Mouse (Mus musculus): ENCODE data around the gene Klhl5. TPM values are rescaled to one million over a fixed set of nuclear protein-coding genes. Genes with fewer than 3 reads are reported as not detected.
A peak's percentile ranks its signal among the peaks of the same experiment; 100 is the strongest.

Gene Klhl5
- polyA plus RNA-seq, 1 experiment from 2014 or later, result 31.8 TPM

- no peak for TF ChIP-seq CTCF (IDR thresholded peaks at IDR 0.05; ENCODE audit: low read depth)
- H3K9me3 ChIP-seq (ENCODE audit: low read depth, low read length), result no peaks in the 10 kb centered on the region
- no peak overlapping the region for H3K9ac ChIP-seq
- H3K4me2 ChIP-seq, result no peak overlapping the region
- DNase-seq (peak; percentile 45), ATAC-seq (ENCODE audit: insufficient read depth) (no peak)
- H3K4me3 ChIP-seq (ENCODE audit: low read depth, low read length), result no peak overlapping the region
- H3K4me1 ChIP-seq (ENCODE audit: insufficient read depth), result no peaks in the 10 kb centered on the region
- no peaks in the 10 kb centered on the region for H3K36me3 ChIP-seq (ENCODE audit: insufficient read depth)
- WGBS, result 47% methylated on average over 3 of the region's 3 CpGs
- H3K27ac ChIP-seq (ENCODE audit: low read depth), result no peak overlapping the region
- H3K27me3 ChIP-seq (ENCODE audit: insufficient read depth, low read length), result no peaks in the 10 kb centered on the region
Measured at GRCm38 (mm10) chr5:65096805-65097204, 10.5 kb upstream of the Klhl5 start.

DNA sequence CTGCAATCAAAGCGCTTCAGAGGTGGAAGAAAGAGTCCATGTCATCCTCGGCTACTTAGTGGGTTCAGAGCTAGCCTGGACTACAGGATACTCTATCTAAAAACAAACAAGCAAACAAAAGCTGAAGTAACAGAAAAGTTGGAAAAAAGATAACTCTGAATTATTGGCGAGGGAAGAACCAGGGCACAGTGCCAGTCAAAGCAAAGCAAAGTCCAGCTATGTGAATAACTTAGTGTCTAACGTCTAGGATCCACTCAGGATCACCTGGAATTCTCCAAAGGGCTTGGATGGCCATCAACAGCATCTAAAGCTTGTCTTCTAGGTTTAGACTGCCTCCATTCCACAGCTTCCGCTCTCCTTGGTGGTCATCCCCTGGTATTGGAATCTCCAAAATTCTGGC lies 9.9 kb upstream of the Klhl5 start:
- 72% methylated on average over 5 of the region's 5 CpGs for WGBS
- Histone ChIP-seq H3K36me3 (ENCODE audit: insufficient read depth) (no peaks in the 10 kb centered on the region), H3K9me3 (ENCODE audit: low read depth, low read length) (no peaks in the 10 kb centered on the region), H3K4me1 (ENCODE audit: insufficient read depth) (0 out of 2 replicates have a peak, but pooled peaks cover under 1% of the 10 kb centered on the region), H3K9ac (no peak overlapping the region), H3K4me2 (no peak overlapping the region), H3K4me3 (ENCODE audit: low read depth, low read length) (no peak overlapping the region), H3K27me3 (ENCODE audit: insufficient read depth, low read length) (no peaks in the 10 kb centered on the region), H3K27ac (ENCODE audit: low read depth) (no peak overlapping the region)
- TF ChIP-seq CTCF (IDR thresholded peaks at IDR 0.05; ENCODE audit: low read depth), result no peak
- ATAC-seq (ENCODE audit: insufficient read depth), result no peak
- DNase-seq, result no peak

DNA sequence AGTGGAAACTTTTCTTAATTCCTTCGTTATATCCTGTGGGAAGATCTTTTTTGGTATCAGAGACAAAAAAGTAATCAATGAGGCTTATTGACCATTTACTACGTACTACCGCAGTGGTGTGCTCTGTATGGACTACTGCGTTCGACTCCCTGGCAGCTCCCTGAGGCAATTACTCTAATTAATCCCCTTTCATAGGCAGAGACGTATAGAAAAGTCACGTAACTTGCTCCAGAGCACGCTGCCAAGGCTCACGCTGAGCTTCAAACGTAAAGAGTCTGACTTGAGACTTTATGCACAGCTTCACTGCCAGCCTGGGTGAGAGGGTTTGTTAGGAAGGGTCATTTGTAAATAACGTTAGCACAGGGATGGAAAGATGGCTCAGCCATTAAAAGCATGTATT lies 7.3 kb upstream of the Klhl5 start:
- no peak overlapping the region for H3K27ac ChIP-seq (ENCODE audit: low read depth)
- DNase-seq, result no peak

DNA sequence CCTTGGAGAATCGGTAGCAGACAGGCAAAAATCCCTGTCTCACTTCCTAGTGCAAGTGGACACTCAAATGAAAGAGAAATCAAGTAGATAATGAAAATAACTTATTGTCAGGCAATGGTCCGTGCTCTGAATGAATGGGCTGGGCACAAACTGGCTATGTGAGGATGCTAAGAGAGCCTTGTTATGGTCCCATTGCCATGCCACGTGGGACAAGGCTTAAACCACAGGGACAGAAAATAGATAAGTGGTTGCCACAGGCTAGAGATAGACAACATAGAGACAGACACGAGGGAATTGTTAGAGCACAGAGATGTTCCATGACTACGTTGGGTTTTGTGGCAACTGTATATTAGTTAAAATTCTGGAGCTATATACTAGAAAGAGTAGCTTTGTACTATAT lies 6.1 kb upstream of the Klhl5 start:
- H3K4me1 ChIP-seq (ENCODE audit: insufficient read depth), result 0 out of 2 replicates have a peak, but pooled peaks cover 5% of the 10 kb centered on the region
- no peak overlapping the region for H3K4me3 ChIP-seq (ENCODE audit: low read depth, low read length)
- no peak overlapping the region for H3K27ac ChIP-seq (ENCODE audit: low read depth)
- TF ChIP-seq CTCF (IDR thresholded peaks at IDR 0.05; ENCODE audit: low read depth), result no peak
- WGBS, result 73% methylated on average over 5 of the region's 5 CpGs
- no peaks in the 10 kb centered on the region for H3K36me3 ChIP-seq (ENCODE audit: insufficient read depth)
- DNase-seq, result no peak
- no peak overlapping the region for H3K9ac ChIP-seq
- H3K9me3 ChIP-seq (ENCODE audit: low read depth, low read length), result no peaks in the 10 kb centered on the region
- no peak overlapping the region for H3K4me2 ChIP-seq
- ATAC-seq (ENCODE audit: insufficient read depth), result no peak
- H3K27me3 ChIP-seq (ENCODE audit: insufficient read depth, low read length), result no peaks in the 10 kb centered on the region

More for the DNA sequence above, 7.3 kb upstream of the Klhl5 start:
- ATAC-seq (ENCODE audit: insufficient read depth), result no peak
- no peak overlapping the region for H3K4me2 ChIP-seq
- H3K4me1 ChIP-seq (ENCODE audit: insufficient read depth), result 0 out of 2 replicates have a peak, but pooled peaks cover 5% of the 10 kb centered on the region
- no peaks in the 10 kb centered on the region for H3K27me3 ChIP-seq (ENCODE audit: insufficient read depth, low read length)
- H3K4me3 ChIP-seq (ENCODE audit: low read depth, low read length), result no peak overlapping the region
- H3K9me3 ChIP-seq (ENCODE audit: low read depth, low read length), result no peaks in the 10 kb centered on the region
- no peaks in the 10 kb centered on the region for H3K36me3 ChIP-seq (ENCODE audit: insufficient read depth)
- no peak for TF ChIP-seq CTCF (IDR thresholded peaks at IDR 0.05; ENCODE audit: low read depth)
- no peak overlapping the region for H3K9ac ChIP-seq
- WGBS, result 85% methylated on average over 11 of the region's 11 CpGs

DNA sequence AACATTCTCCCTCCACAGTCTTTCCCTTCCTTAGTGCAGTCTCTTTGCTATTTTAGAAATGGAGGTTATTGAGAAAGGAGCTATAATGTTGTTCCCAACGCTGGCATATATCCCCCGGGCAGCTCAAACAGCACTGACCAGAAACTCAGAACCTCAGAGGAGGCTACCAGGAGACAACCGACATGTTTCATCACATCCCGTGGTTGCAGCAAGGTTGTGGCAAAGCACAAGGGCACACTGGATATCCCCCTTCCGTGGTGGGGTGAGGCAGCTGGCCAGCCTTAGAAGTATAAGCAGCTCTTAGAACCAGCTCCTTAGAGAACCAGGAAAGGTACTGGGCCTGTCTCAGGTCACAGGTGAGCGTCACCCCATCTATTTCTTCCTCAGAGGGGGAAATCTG lies 5.7 kb upstream of the Klhl5 start:
- Histone ChIP-seq H3K27ac (ENCODE audit: low read depth) (no peak overlapping the region), H3K4me1 (ENCODE audit: insufficient read depth) (0 out of 2 replicates have a peak, but pooled peaks cover 5% of the 10 kb centered on the region), H3K9ac (no peak overlapping the region), H3K4me2 (no peak overlapping the region), H3K36me3 (ENCODE audit: insufficient read depth) (no peaks in the 10 kb centered on the region), H3K9me3 (ENCODE audit: low read depth, low read length) (no peaks in the 10 kb centered on the region), H3K27me3 (ENCODE audit: insufficient read depth, low read length) (no peaks in the 10 kb centered on the region), H3K4me3 (ENCODE audit: low read depth, low read length) (no peak overlapping the region)
- WGBS, result 88% methylated on average over 6 of the region's 6 CpGs
- DNase-seq, result no peak
- no peak for ATAC-seq (ENCODE audit: insufficient read depth)
- TF ChIP-seq CTCF (IDR thresholded peaks at IDR 0.05; ENCODE audit: low read depth), result no peak

- DNase-seq (no peak), ATAC-seq (ENCODE audit: insufficient read depth) (no peak)
- 65% methylated on average over 3 of the region's 3 CpGs for WGBS
- no peak for TF ChIP-seq CTCF (IDR thresholded peaks at IDR 0.05; ENCODE audit: low read depth)
- no peak overlapping the region for H3K27ac ChIP-seq (ENCODE audit: low read depth)
- no peaks in the 10 kb centered on the region for H3K9me3 ChIP-seq (ENCODE audit: low read depth, low read length)
- no peak overlapping the region for H3K4me3 ChIP-seq (ENCODE audit: low read depth, low read length)
- H3K36me3 ChIP-seq (ENCODE audit: insufficient read depth), result no peaks in the 10 kb centered on the region
- H3K27me3 ChIP-seq (ENCODE audit: insufficient read depth, low read length), result no peaks in the 10 kb centered on the region
- no peak overlapping the region for H3K4me2 ChIP-seq
- no peak overlapping the region for H3K9ac ChIP-seq
- 0 out of 2 replicates have a peak, but pooled peaks cover 5% of the 10 kb centered on the region for H3K4me1 ChIP-seq (ENCODE audit: insufficient read depth)
Measured at GRCm38 (mm10) chr5:65102026-65102640, 5.2 kb upstream of the Klhl5 start.

DNA sequence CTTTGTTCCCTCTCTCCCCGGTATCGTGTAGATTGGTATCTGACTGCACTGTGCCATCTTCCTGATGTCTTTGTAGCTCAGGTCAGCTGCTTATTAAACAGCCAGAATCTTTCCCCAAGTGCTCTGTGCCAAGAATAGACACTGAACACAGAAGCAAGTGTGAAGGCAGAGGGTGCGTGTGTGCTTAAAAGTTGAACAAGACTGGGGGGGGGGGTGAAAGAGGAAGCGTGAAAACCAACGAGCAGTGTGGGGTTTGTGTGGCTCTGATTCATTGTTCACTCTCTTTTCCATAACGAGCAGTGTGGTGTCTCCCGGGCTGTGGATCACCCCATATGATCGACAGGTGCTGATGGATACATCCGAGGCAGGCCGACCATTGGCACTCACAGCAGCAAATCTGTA lies 4.7 kb upstream of the Klhl5 start:
- Histone ChIP-seq H3K4me1 (ENCODE audit: insufficient read depth) (0 out of 2 replicates have a peak, but pooled peaks cover 5% of the 10 kb centered on the region), H3K9me3 (ENCODE audit: low read depth, low read length) (no peaks in the 10 kb centered on the region), H3K36me3 (ENCODE audit: insufficient read depth) (no peaks in the 10 kb centered on the region), H3K9ac (no peak overlapping the region), H3K27ac (ENCODE audit: low read depth) (no peak overlapping the region), H3K27me3 (ENCODE audit: insufficient read depth, low read length) (no peaks in the 10 kb centered on the region), H3K4me3 (ENCODE audit: low read depth, low read length) (no peak overlapping the region), H3K4me2 (no peak overlapping the region)
- no peak for TF ChIP-seq CTCF (IDR thresholded peaks at IDR 0.05; ENCODE audit: low read depth)
- DNase-seq (no peak), ATAC-seq (ENCODE audit: insufficient read depth) (no peak)
- WGBS, result 43% methylated on average over 10 of the region's 10 CpGs
